Mouse (Mus musculus) C3H10T1/2 (cell line): ENCODE results near the gene Mepe. TPM values are rescaled to one million over a fixed set of nuclear protein-coding genes. Genes with fewer than 3 reads are reported as not detected.

ENCODE experiments used
- polyA plus RNA-seq, 2 experiments: library from polyadenylated mRNA; unstranded; fragments of >200 nt; fragmentation: generic; extraction: Trizol; gene quantifications; one replicate each; pipeline ENCODE4 v1.2.1; 2012; ENCODE audit warnings: missing spikeins in 2 of 2

Mepe gene
- polyA plus RNA-seq = not detected

DNA sequence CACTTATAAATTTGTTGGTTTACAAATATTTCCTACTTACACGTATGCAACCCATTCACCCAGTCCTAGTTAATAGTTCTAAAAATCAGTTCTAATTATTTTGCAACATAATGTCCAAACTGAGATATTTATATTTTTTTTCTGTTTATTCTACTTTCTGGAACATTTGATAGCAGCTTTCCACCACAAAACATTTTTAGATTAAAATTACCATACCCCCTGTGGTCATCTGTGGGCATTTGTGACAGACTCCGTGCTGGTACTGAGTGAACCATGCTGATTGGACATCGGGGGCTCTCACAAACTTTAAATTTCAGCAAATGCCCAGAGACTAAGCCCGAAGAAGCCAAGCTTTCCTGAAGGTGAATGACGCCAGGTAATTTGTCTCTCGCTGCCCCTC lies at the start of gene Mepe:
Gene Mepe (plus strand): TSS at position 301 of the 400 bp plus-strand sequence.

DNA sequence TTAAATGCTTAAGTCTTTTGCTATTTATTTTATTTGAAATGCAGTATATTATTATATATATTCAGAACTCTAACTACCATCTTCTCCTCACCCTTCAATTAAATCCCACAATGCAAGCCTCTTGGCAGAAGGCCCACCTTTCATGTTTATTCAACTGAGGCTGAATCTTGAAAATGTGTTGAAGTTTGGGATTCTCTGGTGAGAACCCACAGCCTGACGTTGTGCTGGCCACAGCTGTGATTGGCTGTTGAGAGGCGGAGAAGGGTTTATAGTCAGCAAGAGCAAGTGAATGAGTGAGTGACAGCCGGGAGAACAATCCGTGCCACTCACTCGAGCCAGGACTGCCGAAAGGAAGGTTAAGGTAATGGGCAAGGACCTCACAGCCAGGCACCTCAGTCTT lies 26.1 kb upstream of the Mepe start, which contains the start of gene Ibsp:
Gene Ibsp (plus strand): TSS at position 178 of the 400 bp plus-strand sequence.

Other genes starting within 250 kb of the Mepe start
- not detected for gene Gm17660, start 247.7 kb upstream of the Mepe start, polyA plus RNA-seq
- 1 to 10 TPM in 1 of 2 experiments, under 1 TPM in 1; 0.02 to 9.1 TPM for gene Sparcl1, start 211.6 kb upstream of the Mepe start, polyA plus RNA-seq
- not detected for gene Dspp, start 154.6 kb upstream of the Mepe start, polyA plus RNA-seq
- gene Dmp1, start 122.7 kb upstream of the Mepe start, polyA plus RNA-seq = 1 to 10 TPM in 1 of 2 experiments, under 1 TPM in 1; 0.04 to 1.8 TPM
- gene Ibsp, start 26.2 kb upstream of the Mepe start, polyA plus RNA-seq = not detected
- gene Spp1, start 109.8 kb downstream of the Mepe start, polyA plus RNA-seq = 100 to 1,000 TPM in 1 of 2 experiments, 10 to 100 TPM in 1; 31.9 to 186 TPM
- gene Pkd2, start 134.1 kb downstream of the Mepe start, polyA plus RNA-seq = 10 to 100 TPM in 1 of 2 experiments, under 1 TPM in 1; 0.75 to 13.9 TPM
- gene BC005561, start 183.0 kb downstream of the Mepe start, polyA plus RNA-seq = under 1 TPM; 0.09 to 0.76 TPM